Mouse (Mus musculus) intestine, postnatal 0 days (tissue): ENCODE data around the gene Alox5. TPM values are rescaled to one million over a fixed set of nuclear protein-coding genes. Genes with fewer than 3 reads are reported as not detected.

Experiments
- ATAC-seq: fragments of 200-750 bp; cut with Nextera tagmentation; 2 replicates; pipeline ENCODE4 v1.8.0; 2017; ENCODE audit warnings: mild to moderate bottlenecking, moderate TSS enrichment, moderate library complexity
- H3K27ac ChIP-seq: fragments of 300-500 bp; sonication (generic); 2 replicates; pipeline ENCODE4 v1.5.1; 2014; ENCODE audit warnings: mild to moderate bottlenecking, low read depth, low read length, moderate library complexity
- H3K27me3 ChIP-seq: fragments of 300-500 bp; sonication (generic); replicated peaks from 2 replicates; pipeline ENCODE4 v1.6.1; 2014; ENCODE audit warnings: low read length, mixed read lengths; ENCODE audit not compliant: control insufficient read depth, insufficient read depth
- H3K36me3 ChIP-seq: fragments of 300-500 bp; sonication (generic); 2 replicates; pipeline ENCODE4 v1.6.1; 2014; ENCODE audit warnings: mild to moderate bottlenecking, moderate library complexity; ENCODE audit not compliant: control insufficient read depth, insufficient read depth
- H3K4me1 ChIP-seq: fragments of 300-500 bp; sonication (generic); replicated peaks from 2 replicates; pipeline ENCODE4 v1.6.1; 2014; ENCODE audit warnings: antibody characterized with exemption, low read length, mixed read lengths; ENCODE audit not compliant: control insufficient read depth, insufficient read depth
- H3K4me2 ChIP-seq: fragments of 300-500 bp; sonication (generic); replicated peaks from 2 replicates; pipeline ENCODE4 v1.6.1; 2014; ENCODE audit warnings: low read depth, mild to moderate bottlenecking, moderate library complexity
- H3K4me3 ChIP-seq: fragments of 300-500 bp; sonication (generic); 2 replicates; pipeline ENCODE4 v1.5.1; 2014; ENCODE audit warnings: low read depth, low read length
- H3K9ac ChIP-seq: fragments of 300-500 bp; sonication (generic); 2 replicates; pipeline ENCODE4 v1.6.1; 2014; ENCODE audit warnings: mild to moderate bottlenecking, low read depth, low read length
- H3K9me3 ChIP-seq: fragments of 300-500 bp; sonication (generic); 2 replicates; pipeline ENCODE4 v1.6.1; 2016; ENCODE audit warnings: mixed run types; ENCODE audit not compliant: control insufficient read depth
- CTCF ChIP-seq: sonication (generic); IDR thresholded peaks from 2 replicates; pipeline ENCODE4 v1.5.1; 2016; ENCODE audit warnings: low read depth, mild to moderate bottlenecking, control low read depth, antibody characterized with exemption, moderate library complexity
- WGBS: fragments of 180-500 bp; shearing (Covaris S2); extraction: QIAGEN DNeasy Blood & Tissue Kit; methylation state at CpG from one replicate; pipeline ENCODE4 v1.1.7; 2014; 5-methylcytosine and 5-hydroxymethylcytosine counted together
- polyA plus RNA-seq: library from polyadenylated mRNA; unstranded; fragments of >200 nt; fragmentation: Nextera tagmentation; extraction: Ambion mirVana; gene quantifications from 2 replicates; pipeline ENCODE4 v1.2.1, GENCODE M21; 2015

Gene Alox5
- polyA plus RNA-seq, 1 experiment from 2014 or later: 0.48 TPM

DNA sequence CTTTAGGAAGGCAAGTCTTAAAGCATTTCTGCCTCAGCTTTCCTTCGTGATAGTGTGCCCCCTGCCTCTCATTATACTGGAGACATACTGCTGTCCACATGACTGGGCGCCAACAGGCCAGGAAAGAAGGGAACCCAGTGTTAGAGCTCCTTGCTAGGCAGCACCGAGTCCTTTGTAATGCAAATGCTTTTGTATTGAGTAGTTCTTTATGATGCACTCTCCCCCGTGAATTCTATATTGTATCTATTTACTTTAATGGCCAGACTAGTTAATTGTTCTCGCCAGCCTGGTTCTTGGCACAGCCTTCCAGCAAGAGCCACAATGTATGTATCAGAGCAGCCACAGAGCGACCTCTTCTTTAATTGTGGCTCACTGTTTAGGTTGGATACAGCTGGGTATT, 63.4 kb downstream of the Alox5 start:
- no peaks in the 10 kb centered on the region for H3K4me1 ChIP-seq
- H3K9me3 ChIP-seq: no peaks in the 10 kb centered on the region
- H3K4me2 ChIP-seq: no peak overlapping the region
- no peaks in the 10 kb centered on the region for H3K27me3 ChIP-seq
- H3K27ac ChIP-seq: no peak overlapping the region
- ATAC-seq: no peak
- H3K9ac ChIP-seq: no peak overlapping the region
- TF ChIP-seq CTCF: no peak
- 64% methylated on average over 6 of the region's 6 CpGs for whole genome bisulfite sequencing
- H3K4me3 ChIP-seq: no peak overlapping the region
- peaks cover 13% of the 10 kb centered on the region for H3K36me3 ChIP-seq

DNA sequence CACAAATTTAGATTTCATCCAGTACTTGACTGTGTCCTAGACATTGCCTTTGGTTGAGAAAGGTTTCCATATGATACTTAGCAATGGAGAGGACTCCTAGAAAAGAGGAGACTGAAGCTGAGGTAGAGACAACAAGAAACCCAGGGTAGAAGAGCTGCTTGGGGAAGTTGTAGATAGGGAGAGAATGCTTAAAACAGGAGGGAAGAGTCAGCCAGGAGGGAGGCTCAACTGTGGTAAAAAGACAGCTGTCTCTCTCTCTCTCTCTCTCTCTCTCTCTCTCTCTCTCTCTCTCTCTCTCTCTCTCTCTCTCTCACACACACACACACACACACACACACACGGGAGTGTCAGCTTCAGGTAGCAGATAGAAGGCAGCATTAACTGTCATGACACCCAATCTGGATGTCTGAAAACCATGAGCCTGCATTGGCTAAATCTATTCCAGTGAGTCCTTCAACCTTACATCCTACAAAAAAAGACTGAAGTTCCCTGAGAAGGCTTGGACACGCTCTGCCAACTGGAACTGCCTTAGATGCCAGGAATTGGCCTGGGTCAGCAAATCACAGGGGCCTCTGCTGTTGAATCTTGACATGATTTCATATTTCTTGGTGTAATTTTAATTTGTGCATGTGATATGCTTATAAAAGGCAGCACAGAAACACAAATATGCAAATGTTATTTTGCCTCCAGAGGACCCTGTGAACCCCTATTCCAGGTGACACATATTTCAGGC, 65.9 kb downstream of the Alox5 start:
- H3K9me3 ChIP-seq: no peaks in the 10 kb centered on the region
- H3K4me1 ChIP-seq: no peaks in the 10 kb centered on the region
- H3K27me3 ChIP-seq: no peaks in the 10 kb centered on the region
- no peak overlapping the region for H3K27ac ChIP-seq
- H3K4me2 ChIP-seq: no peak overlapping the region
- H3K36me3 ChIP-seq: 0 out of 2 replicates have a peak, but pooled peaks cover 3% of the 10 kb centered on the region
- H3K9ac ChIP-seq: no peak overlapping the region
- no peak for ATAC-seq
- WGBS: 87% methylated on average over 2 of the region's 2 CpGs
- H3K4me3 ChIP-seq: no peak overlapping the region
- no peak for TF ChIP-seq CTCF

DNA sequence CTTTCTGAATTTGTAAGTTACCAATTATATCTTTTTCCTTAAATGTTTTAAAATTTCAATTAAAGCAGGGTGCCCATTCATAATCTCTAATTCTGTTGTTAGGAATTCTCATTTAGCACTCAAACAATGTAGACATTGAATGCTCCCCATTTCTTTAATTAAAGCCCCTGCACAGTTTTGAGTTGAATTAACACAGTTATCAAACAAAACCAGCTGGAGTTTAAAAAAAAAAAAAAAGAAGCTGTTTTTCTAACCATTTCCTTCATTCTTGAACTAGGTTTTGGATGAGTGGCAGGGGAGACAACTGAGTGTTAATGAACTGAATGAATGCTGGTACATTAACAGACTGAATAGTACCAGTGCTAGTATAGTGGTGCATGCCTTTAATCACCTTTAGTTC, 71.5 kb downstream of the Alox5 start:
- H3K27me3 ChIP-seq: no peaks in the 10 kb centered on the region
- no peak for ATAC-seq
- no peak overlapping the region for H3K27ac ChIP-seq
- no peak overlapping the region for H3K4me2 ChIP-seq
- TF ChIP-seq CTCF: no peak
- no peaks in the 10 kb centered on the region for H3K9me3 ChIP-seq
- H3K4me3 ChIP-seq: no peak overlapping the region
- H3K9ac ChIP-seq: no peak overlapping the region
- 0 out of 2 replicates have a peak, but pooled peaks cover 3% of the 10 kb centered on the region for H3K36me3 ChIP-seq
- peaks cover under 1% of the 10 kb centered on the region; the same call in 1 of the 2 replicates for H3K4me1 ChIP-seq

DNA sequence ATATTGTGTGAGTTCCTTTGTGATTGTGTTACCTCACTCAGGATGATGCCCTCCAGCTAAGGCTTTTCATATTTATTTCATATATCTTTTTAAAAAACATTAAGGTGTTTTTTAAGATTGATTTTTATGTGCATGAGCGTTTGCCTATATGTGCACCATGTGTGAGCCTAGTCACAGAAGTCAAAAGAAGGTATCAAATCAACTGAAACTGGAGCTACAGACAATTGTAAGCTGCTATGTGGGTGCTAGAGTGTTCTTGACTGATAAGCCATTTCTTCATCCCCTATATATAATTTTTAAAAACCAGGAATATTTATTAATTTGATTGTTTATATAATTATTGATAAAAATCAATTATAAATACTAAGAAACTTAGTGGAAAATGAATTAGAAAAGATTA, 72.9 kb downstream of the Alox5 start:
- WGBS: 97% methylated on average over 1 of the region's 1 CpGs
- Histone ChIP-seq H3K9ac (no peak overlapping the region), H3K4me3 (no peak overlapping the region), H3K27ac (no peak overlapping the region), H3K27me3 (no peaks in the 10 kb centered on the region), H3K36me3 (no peaks in the 10 kb centered on the region), H3K4me1 (peaks cover 3% of the 10 kb centered on the region; the same call in 1 of the 2 replicates), H3K9me3 (no peaks in the 10 kb centered on the region), H3K4me2 (no peak overlapping the region)
- no peak for ATAC-seq
- no peak for TF ChIP-seq CTCF

DNA sequence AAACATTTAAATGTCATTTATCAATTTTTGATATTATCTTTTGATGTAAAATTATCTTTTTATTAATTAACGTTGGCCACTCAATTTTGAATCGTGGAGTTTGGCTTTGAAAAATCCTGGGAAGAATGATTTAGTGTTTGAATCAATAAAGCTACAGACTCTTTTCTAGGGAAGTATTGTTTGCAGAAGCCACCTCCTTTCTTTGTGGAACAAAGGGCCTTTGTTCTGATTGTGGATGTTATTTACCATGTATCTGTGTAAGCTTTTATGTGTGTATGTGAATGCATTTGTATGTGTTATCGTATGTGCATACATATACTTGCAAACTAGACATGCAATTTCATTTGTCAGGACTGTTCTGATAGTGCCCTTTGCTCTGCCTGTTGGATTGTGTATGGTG, 74.5 kb downstream of the Alox5 start:
- WGBS: 45% methylated on average over 3 of the region's 3 CpGs
- H3K36me3 ChIP-seq: no peaks in the 10 kb centered on the region
- H3K4me1 ChIP-seq: peaks cover 3% of the 10 kb centered on the region; the same call in 1 of the 2 replicates
- no peak overlapping the region for H3K9ac ChIP-seq
- no peaks in the 10 kb centered on the region for H3K9me3 ChIP-seq
- H3K4me2 ChIP-seq: peak overlapping the region; percentile 35; the same call in 1 of the 2 replicates
- no peak overlapping the region for H3K4me3 ChIP-seq
- no peaks in the 10 kb centered on the region for H3K27me3 ChIP-seq
- no peak for ATAC-seq
- TF ChIP-seq CTCF: no peak
- no peak overlapping the region for H3K27ac ChIP-seq

DNA sequence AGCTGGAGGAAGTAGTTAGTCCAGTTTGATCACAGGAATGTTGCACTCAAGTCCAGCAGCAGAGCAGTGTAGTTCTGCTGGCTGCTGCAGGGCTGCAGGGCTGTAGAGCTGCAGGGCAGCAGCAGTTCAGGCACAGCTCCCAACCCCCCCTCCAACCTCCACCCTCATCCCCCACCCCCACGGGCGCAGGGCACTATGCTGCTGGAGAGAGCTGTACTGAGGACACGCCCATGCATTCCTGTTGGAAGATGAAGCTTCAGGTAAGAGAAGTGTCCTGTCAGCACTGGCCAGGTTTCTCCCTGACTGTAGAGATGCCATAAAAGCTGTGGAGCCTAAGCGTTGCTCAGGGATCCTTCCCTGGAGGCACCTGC, 74.9 kb downstream of the Alox5 start:
- Histone ChIP-seq H3K27ac (peak overlapping the region; percentile 74; the same call in 1 of the 2 replicates), H3K4me2 (peak overlapping the region; percentile 35; the same call in 1 of the 2 replicates), H3K36me3 (no peaks in the 10 kb centered on the region), H3K4me1 (peaks cover 3% of the 10 kb centered on the region; the same call in 1 of the 2 replicates), H3K27me3 (no peaks in the 10 kb centered on the region), H3K4me3 (no peak overlapping the region), H3K9ac (no peak overlapping the region), H3K9me3 (no peaks in the 10 kb centered on the region)
- WGBS: 22% methylated on average over 4 of the region's 4 CpGs
- TF ChIP-seq CTCF: no peak
- ATAC-seq: peak; percentile 93
